Mouse (Mus musculus): ENCODE data around the gene Kdm4b. TPM values are rescaled to one million over a fixed set of nuclear protein-coding genes. Genes with fewer than 3 reads are reported as not detected.

Kdm4b gene
- polyA plus RNA-seq, 2 experiments from 2014 or later: 6.4 to 6.8 TPM

DNA sequence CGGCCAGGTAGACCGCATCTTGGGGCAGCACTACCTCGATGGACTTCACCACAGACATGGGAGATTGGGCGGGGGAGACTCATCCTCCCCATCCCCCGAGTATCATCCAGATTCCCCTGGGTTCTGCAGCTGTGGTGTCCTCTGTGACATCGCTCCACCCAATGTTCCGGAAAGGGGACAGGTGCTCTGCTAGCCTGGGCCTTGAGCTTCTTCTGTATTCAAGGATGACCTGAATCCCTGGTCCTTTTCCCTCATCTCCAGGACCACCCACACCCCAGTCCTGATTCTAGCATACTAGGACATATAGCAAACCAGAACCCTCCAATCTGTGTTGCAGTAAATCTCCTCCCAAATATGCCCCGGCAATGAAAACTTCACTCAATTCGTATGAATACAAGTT, 25.7 kb upstream of the Kdm4b start, which contains the start of gene Arrdc5:
Gene Arrdc5, minus strand, starts transcription at position 101 of the 400 bp plus-strand sequence.
- no peak for ATAC-seq

DNA sequence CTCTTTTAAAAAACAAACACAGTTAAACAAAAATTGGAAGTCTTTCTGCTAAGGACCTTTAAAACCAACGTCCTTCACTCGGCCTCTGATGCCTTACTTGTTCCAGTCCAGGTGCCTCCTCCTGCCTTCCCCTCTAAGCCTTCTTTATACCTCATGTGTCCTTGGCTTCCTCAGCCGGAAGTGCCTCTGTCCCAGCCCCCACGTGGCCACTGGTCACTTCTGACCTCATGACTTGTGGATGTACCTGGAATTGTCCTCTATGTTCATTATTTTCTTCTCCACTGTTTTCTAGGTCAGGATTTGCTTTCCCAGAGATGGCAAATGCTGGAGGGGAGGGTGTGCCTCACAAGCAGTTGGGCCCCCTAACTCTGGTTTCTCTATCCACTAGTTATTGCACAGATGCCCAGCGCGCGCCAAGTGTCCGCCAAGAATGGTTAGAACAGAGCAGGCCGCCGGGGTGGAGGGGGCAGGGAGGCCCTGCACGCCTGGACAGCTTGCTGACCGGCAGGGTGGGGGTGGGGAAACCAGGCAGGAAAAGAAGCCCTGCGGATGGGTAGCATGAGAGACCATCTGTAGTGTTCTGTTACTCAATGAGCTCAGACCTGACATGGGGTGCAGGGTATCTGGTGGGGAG, 23.4 kb upstream of the Kdm4b start:
- no peak for ATAC-seq

DNA sequence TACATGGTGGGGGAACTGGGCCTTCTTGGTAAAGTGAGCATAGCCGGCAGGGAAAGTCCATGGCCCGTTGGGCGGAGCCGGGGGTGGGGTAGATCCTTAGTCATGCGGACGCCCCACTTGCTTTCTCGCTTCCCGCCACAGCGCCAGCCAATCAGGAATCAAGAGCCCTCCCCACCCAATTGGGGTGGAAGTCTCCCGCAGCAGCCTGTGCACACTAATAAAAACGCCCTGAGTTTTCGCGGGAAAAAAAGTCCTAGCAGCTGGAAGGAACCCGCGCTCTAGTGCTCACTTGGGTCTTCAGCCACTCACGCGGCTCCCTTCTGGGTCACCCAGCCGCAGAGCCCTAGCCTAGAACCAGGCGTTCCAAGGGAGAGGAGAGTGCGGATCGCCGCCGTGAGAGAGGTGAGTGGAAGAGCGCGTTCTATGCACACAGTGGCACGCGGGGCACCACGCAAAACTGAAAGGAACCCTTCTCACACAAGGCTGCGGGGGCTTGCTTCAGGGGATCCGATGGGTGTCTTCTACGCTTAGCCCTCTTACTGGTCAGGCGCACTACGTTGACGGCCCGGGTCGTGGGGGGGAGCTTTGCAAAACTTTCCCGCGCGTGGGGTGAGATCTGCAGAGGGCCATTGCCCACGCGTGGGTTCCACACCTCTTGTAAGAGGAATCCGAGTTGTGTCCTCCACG, 22.6 kb upstream of the Kdm4b start, which contains the start of gene Uhrf1:
Gene Uhrf1, plus strand, starts transcription at position 162 of the 687 bp plus-strand sequence.
- peak; percentile 37 for ATAC-seq

DNA sequence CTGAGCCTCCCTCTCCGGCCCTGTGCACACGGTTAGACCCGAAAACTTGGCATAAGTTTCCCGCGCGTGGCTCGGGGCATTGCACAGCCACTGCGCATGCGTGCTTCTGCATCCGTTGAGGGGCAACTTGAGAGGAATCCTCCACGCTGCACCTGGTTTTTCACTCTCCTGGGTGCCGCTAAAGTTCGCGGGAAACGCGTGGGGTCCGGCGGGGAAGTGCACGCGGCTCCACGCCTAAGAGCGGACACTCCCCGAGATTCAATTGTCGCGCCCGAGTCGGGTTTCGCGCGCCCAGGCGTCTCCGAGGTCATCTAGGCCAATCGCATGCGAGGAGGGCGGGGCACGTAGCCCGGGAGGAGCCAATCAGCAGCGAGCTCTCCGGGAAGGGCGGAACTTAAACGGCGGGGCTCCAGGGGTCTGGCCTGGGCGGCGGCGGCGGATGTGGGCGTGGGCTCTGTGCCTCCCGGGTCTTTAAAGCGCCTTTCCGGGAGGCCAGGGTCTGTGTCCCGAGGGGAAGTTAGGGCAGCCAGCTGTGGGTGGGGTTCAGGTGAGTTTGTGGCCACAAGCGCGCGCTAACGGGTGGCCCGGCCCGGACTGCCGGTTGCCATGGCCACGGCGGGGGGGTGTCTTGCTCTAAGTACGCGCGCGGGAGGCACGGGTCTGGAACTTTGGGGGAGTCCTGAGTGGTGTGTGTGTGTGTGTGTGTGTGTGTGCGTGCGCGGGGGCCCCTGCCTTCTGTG, 21.8 kb upstream of the Kdm4b start:
- peak; percentile 98 for ATAC-seq

DNA sequence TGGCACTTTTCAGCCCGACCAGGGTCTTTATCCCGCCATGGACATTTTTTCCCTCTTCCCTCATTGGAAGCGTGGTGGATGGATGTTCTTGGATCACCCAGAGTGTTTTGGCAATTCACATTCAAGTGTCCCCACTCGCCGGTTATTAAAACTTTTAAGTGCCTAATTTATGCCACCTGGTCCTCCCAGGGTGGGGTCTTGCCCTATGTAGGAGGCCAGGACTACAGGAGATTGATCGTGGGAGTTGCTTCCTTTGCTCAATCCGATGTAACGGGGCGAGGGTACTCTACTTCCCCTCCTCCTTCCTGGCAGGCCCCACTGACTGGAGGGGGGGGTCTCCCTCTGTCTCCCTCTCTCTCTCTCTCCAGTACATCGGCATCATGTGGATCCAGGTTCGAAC, 21.1 kb upstream of the Kdm4b start:
- no peak for ATAC-seq

DNA sequence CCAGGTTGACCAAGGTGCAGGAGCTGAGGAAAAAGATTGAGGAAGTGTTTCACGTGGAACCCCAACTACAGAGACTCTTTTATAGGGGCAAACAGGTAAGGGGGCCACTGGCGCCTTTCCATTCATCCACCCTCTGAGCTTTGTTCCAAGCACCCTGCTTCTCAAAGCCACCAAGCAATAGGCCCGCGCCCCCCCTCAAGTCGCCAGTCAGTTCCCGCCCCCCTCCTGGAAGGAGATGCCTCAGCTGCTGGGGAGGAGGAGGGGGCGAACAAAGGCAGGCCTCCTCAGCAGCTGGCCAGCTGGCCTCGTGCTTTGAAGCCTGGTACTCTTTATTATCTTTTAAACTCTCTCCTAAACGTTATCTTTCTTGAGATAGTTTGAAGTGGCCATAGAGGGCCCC, 20.7 kb upstream of the Kdm4b start:
- ATAC-seq: no peak

DNA sequence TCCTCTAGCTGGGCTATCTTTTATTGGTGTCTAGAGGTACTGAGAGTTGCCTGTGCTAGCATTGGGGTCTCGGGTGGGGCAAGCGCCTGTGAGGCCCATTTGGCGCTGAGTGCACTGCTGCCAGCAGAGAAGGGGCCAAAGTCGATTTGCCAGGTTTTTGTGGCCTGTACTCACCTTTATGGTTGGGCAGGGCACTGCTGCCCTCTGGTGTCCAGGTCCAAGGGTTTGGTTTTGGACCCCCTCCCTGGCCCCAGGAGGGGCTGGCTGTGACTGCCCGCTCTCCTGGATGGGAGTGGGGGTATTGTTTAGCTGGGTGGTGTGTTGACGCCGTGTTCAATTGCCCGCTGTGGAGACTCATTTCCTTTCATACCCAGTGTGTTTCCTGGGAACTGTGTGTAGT, 20.0 kb upstream of the Kdm4b start:
- no peak for ATAC-seq

DNA sequence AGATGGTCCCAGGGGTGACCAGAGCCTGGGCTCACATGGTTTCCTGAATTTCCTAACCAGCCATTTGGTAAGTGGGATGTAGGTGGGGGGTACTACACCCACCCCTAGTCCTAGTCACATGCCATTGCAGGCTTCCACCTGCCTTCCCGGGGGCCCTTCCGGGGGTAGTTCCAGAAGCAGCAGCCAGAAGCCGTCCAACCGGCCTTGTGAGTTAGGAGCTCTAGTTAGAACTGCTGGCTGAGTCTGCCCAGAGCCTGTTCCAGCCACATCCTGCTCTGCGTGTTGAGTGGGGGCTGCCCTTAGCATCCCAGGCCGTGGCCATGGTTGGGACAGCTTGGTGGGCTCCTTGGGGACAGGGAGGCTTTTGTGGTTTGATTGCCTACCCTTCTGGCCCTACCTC, 17.8 kb upstream of the Kdm4b start:
- no peak for ATAC-seq

DNA sequence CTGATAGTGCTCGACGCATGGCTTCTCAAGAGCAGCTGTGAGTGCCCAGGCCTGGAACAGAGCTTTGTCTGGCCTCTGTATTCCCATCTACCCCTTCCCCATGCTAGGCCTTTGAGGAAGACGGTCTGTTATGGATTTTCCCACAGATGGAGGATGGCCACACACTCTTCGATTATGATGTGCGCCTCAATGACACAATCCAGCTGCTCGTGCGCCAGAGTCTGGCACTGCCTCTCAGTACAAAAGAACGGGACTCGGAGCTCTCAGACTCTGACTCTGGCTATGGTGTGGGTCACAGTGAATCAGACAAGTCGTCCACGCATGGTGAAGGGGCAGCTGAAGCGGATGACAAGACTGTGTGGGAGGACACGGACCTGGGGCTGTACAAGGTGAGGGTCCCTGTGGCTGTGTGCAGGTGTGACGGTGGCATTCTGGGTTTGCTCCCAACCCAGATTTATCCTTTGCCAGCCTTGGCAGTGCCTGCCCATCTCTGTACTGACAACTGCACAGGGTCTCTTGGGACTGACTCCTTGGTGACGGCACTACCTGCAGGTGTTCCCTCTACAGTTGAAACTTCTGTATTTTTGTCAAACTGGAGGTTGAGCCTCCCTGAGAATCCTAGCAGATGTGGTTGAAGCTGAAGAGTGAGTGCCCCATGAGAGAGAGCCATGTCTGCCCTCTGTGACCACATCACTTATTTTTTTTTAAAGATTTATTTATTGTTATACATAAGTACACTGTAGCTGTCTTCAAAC, 16.5 kb upstream of the Kdm4b start:
- no peak for ATAC-seq

DNA sequence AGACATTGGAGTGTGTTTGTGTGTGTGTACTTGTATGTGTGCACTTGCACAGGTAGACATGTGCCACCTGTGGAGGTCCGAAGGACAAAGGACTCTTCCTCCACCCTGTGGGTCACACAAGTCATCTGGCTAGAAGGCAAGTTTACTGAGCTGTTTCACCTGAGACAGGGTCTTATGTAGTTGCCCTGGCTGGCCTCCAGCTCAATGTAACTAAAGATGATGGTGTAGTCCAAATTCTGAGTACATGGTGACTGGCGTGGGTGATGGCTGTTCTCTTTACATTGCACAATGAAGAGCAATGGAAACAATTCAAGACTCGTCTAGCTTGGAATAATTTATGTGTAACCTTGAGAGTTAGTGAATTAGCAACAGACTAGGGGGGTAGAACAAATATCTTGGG, 1.4 kb upstream of the Kdm4b start:
- no peak for ATAC-seq

DNA sequence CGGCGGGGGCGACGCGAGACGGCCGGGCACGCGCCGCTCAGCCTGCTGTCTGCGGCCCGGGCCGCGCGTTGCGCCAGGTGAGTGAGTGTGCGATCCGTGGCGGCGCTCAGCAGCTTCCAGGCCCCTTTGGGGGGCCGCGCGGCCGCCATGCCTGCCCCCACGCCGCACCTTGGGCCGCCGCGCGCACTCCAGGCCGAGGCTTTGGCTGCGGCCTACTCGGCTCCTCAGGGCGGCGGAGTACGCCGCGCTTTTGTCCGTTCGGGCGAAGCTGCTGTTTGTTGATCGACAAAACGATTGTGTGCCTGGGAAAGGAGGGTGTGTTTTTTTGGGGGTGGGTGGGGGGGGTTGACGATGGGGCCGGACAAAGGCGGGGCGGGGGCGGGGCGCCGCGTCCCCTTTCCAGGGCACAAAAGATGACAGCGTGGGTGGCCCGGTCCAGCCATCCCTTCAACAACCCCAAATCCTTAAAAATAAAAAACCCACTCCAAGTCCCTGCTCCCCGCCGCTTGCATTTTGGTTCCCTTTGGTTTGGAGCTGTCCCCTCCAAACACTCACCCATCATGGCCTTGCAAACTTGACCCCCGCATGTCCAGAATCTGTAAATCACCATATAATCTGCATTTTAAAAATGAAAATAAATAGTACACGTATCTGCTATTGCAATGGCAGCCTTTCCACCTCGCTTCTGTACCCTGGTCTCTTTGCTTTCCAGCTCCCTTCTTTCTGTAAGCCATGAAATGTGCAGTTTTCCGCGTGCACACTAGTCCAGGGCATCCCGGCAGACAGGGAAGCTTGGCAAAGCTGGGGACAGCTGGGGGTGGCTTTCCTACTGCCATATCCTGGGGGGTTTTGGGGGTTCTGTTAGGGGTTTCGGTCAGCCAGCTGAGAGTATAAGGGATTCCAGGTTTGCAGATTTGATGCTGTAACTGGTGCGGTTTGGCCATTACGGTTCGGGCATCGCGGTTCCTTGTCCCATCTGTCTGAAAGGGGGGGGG, 588 bp downstream of the Kdm4b start:
- ATAC-seq: no peak

DNA sequence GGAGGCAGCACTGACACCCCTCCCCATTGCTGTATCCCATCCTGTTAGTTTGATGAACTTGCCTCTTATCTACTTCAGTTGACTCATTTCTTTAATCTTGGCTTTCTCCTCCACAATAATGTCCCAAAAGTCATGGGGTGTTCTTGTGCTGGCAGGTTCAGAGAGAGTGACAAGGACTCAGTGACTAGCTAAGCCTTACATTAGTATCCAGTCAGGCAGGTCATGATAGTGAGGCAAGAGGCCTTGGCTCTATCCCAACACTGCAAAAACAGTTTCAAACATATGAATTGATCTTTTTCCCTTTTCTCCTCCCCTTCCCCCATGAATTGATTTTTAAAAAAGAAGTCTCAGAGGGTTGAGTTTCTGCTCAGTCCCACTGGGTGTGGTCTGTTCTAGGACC, 3.4 kb downstream of the Kdm4b start:
- no peak for ATAC-seq

DNA sequence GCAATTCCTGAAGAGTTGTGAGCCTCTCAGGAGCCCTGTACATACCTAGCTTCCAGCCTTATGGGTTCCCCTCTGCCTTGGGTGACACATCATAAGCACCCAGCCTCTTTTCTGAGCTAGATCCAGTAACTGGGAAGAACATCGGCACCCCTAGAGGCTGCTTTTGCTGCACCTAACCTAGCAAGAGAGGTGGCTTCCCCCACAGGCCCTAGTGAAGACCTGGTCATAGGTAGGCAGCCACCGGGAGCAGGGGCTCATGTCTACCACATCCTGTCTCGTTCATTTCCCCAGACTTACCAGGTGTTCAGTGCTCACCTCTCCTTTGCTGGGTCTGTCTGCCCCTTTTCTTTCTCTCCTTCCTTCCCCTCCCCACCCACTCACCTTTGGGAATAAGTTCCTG, 4.5 kb downstream of the Kdm4b start:
- ATAC-seq: peak; percentile 10

DNA sequence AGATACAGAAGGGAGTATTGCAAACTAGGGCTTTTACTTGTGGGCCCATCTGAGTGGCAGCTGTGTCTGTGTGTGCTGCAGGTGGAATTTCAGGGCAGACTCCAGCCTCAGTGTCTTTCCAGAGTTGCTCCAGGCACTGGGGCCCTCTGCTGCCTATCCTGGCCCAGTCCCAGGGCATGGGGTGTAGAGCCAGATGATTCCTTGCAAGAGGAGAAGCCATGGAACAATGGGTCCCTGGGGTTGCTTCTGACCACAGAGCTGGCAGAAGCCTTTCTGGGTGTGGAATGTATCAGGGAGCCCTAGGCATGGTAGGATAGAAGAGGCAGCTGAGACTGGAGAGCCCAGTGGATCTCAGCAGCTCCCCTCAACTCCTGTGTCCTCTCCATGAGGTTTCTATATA, 5.4 kb downstream of the Kdm4b start:
- ATAC-seq: no peak

DNA sequence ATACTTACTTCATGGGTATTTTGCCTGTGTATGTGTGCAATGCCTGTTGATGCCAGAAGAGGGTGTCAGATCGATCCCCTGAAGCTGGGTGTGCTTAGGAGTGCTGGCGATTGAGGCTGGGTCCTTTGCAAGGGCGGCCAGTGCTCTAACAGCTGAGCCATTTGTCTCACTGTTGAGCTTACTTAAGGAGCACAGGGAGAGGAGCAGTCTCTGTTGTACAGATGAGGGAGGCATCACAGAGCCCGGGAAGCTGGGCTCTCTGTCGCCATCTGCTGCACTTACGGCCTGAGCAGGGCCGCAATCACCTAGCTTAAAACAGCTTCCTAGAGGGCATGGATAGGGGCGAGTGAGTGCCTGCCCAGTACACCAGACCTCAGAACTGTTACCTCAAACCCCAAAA, 7.1 kb downstream of the Kdm4b start:
- no peak for ATAC-seq

DNA sequence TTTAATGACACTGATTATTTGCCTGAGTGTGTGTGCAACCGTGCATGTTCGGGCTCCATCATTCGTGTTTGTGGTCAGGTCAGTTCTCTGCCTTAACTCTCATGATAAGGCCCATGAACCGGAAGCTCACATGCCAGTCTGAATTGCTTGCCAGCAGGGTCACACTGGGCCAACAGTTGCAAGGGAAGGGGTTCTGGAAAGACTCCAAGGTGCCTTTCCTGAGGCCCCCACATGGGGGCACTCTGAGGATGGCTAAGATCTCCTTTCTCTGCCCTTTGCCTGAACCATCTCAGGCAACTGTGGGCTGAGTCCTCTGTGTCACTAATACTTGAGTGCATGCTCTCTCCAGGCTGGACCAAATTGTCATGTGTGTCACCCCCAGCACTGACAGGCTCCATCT, 11.3 kb downstream of the Kdm4b start:
- ATAC-seq: no peak

DNA sequence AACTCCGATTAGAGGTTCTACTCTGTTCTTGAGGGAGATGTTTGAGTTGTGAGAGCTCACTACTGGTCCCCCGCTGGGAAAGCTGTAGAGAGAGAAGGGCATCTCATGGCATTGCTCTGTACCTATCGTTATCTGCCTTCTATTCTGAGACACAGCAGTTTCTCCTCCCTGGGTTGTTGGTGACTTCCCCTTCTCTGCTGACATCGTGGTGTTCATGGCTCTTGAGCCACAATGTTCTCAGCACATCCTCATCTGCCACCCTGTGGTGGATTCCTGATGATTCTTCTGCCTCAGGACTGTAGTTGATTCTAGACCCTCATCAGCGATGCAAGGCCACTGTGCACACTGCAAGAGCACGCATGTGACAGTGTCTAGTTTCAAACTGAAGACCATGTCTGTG, 11.9 kb downstream of the Kdm4b start:
- ATAC-seq: no peak

DNA sequence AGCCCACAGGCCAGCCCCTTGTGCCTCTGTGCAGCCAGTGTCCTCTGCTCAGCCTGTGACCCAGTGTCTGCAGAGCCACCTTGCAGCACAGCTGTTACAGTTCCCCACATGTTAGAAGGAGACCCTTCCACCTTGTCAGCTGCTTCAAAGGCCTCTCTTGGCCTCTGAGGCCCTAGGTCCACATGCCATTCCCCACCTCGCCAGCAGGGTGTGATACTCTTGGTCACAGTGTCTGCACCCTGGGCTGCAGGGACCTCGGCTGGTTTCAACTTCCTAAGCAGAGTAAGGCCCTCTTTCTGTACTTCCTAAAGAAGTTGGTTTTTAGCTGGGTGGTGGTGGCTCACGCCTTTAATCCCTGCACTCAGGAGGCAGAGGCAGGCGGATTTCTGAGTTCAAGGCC, 13.0 kb downstream of the Kdm4b start:
- ATAC-seq: peak; percentile 46

DNA sequence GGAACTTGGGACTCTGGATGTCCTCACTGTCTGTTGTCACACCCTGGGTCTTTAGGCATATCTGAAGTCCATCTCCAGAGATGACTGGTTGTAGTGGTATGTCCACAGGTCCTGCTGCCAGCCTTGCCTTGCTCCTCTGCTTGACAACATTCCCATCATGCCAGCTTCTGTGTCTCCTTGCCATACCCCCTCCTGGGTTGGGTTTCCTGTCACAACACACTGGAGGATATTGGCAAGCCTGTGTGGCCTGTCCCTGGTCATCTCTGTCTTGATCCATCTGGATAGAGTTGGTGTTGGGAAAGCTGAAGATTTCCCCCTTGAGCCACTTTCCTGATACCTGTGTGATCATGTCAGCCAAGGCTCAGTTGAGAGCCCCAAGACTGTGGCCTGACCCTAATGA, 14.9 kb downstream of the Kdm4b start:
- no peak for ATAC-seq

DNA sequence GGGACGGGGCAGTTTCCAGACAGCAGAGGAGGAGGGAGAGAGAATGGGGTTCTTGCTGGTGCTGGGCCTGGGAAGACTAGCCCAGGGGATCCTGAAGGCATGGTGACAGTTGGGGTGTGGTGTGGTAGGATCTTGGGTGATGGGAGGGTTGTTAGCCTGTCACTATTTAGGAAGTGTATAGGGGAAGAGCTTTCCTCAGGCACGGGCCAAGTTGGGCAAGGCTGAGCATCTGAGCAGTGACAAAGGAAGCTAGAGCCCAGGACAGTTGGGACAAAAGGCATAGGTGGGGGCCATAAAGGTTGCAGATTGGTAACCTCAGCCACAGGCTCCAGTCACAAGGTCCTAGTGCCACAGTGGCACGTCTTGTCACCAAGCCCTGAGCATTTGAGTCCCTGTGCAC, 17.6 kb downstream of the Kdm4b start:
- no peak for ATAC-seq

DNA sequence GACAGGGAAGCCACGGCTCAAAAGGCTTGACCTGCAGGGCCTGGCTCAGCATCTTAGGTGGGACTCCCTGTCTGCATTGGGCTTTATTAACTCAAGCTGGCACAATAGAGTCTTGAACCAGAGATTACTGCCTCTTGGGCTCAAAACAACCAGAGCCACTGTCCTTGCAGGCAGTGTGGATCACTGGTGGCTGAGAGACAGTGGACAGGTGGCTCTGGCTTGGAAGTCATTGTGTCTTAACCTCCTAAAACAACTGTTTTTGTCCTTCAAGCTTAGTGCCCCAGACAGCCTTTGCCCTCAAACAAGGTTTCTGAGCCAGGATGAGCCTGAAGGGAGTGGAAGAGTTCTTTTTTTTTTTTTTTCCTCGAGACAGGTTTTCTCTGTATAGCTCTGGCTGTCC, 19.5 kb downstream of the Kdm4b start:
- ATAC-seq: no peak

DNA sequence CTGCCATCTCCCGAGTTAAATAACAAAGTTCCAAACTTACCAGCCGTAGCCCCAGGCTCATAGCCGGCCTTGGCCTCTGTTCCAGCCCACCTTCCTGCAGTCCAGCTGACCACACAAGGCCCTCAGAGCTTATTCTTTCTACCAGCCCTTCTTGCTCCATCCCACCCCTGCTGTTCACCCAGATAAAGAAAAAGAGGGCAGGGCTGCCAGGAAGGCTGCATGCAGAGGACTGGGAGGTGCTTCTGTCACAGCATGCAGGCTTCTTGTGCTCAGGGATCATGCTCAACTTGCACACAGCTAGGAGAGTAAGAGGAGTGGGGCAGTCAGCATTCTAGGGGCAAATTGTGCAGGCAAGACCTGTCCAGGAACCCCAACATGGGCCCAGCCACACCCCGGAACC, 22.3 kb downstream of the Kdm4b start:
- ATAC-seq: no peak
